ENCODE assay signal across 30 mouse cellular contexts in the genomic region with DNA sequence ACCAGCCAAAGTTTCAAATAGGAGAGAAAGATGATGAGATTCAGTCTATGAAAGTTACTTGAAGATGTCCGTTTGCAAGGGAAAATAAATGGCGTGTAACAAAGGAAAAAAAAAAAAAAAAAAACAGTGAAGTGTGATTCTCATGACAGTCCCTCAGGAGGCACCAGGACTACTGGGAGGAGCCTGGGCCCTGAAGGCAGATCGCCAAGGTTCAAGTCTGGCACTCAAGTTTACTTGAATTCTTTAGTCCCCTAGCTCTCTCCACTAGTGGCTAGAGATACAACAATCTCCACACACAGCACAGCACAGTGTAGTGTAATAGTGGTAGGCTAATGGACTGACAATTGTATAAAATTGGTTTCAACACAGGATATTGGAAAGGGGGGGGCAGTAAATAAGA. TPM values are rescaled to one million over a fixed set of nuclear protein-coding genes. Genes with fewer than 3 reads are reported as not detected.
DNase-seq lines count a peak whose midpoint lies in the region; ATAC-seq and TF ChIP-seq lines count a peak whose summit lies in the region.
"Had no signal": no experiment of that assay in that cellular context is flagged by ENCODE, and none has a peak within 500 bp of the region (broad histone marks: within the 10 kb centered on the region; RNA-seq: fewer than 3 reads in every experiment).

No protein-coding gene starts in this region.

- no peak overlapping the region for H3K27ac ChIP-seq in kidney, embryonic 16.5 days (ENCODE audit: low read length)
- H3K27ac ChIP-seq in lung, embryonic 14.5 days (ENCODE audit: low read depth): no peak overlapping the region
- H3K27ac ChIP-seq: embryonic facial prominence, embryonic 13.5 days; forebrain, embryonic 10.5 days; forebrain, embryonic 15.5 days; gastrocnemius, adult 2 months; heart, adult 2 months; heart, embryonic 13.5 days; hindbrain, embryonic 10.5 days; hindbrain, embryonic 15.5 days; liver, embryonic 14.5 days; midbrain, embryonic 12.5 days; neural tube, embryonic 12.5 days had no signal

- 0 out of 2 replicates have a peak, but pooled peaks cover 3% of the 10 kb centered on the region for H3K4me1 ChIP-seq in kidney, embryonic 16.5 days (ENCODE audit: insufficient read depth, low read length)
- H3K4me1 ChIP-seq in lung, embryonic 14.5 days (ENCODE audit: insufficient read depth): no peaks in the 10 kb centered on the region
- H3K4me1 ChIP-seq: forebrain, embryonic 10.5 days; forebrain, embryonic 15.5 days; heart, embryonic 13.5 days; hindbrain, embryonic 10.5 days; hindbrain, embryonic 15.5 days; midbrain, embryonic 12.5 days; neural tube, embryonic 12.5 days had no signal

- 0 out of 2 replicates have a peak, but pooled peaks cover 2% of the 10 kb centered on the region for H3K36me3 ChIP-seq in kidney, embryonic 16.5 days (ENCODE audit: insufficient read depth, low read length)
- H3K36me3 ChIP-seq in lung, embryonic 14.5 days (ENCODE audit: insufficient read depth): peaks cover 7% of the 10 kb centered on the region; the same call in 1 of the 2 replicates
- H3K36me3 ChIP-seq: forebrain, embryonic 15.5 days; hindbrain, embryonic 15.5 days; midbrain, embryonic 12.5 days had no signal

- no peak overlapping the region for H3K4me2 ChIP-seq in kidney, embryonic 16.5 days (replicated peaks; ENCODE audit: low read depth, low read length)
- no peak overlapping the region for H3K4me2 ChIP-seq in lung, embryonic 14.5 days
- H3K4me2 ChIP-seq: embryonic facial prominence, embryonic 13.5 days; forebrain, embryonic 15.5 days; heart, embryonic 13.5 days; hindbrain, embryonic 15.5 days; midbrain, embryonic 12.5 days; neural tube, embryonic 12.5 days had no signal

- no peaks in the 10 kb centered on the region for H3K9me3 ChIP-seq in kidney, embryonic 16.5 days (ENCODE audit: low read length)
- no peaks in the 10 kb centered on the region for H3K9me3 ChIP-seq in lung, embryonic 14.5 days (ENCODE audit: low read depth, low read length)
- H3K9me3 ChIP-seq: embryonic facial prominence, embryonic 13.5 days; forebrain, embryonic 10.5 days; forebrain, embryonic 15.5 days; heart, embryonic 13.5 days; hindbrain, embryonic 10.5 days; hindbrain, embryonic 15.5 days; megakaryocyte, embryonic 14.5 days; midbrain, embryonic 12.5 days; neural tube, embryonic 12.5 days had no signal

- H3K27me3 ChIP-seq in kidney, embryonic 16.5 days (ENCODE audit: insufficient read depth, low read length): no peaks in the 10 kb centered on the region
- H3K27me3 ChIP-seq in lung, embryonic 14.5 days (ENCODE audit: insufficient read depth, low read length): no peaks in the 10 kb centered on the region
- H3K27me3 ChIP-seq: embryonic facial prominence, embryonic 13.5 days; forebrain, embryonic 15.5 days; heart, embryonic 13.5 days; hindbrain, embryonic 15.5 days; midbrain, embryonic 12.5 days; neural tube, embryonic 12.5 days had no signal

- WGBS in kidney, embryonic 16.5 days: 73% methylated on average over 3 of the region's 3 CpGs
- 37% methylated on average over 3 of the region's 3 CpGs for WGBS in lung, embryonic 14.5 days

- no peak for ATAC-seq in kidney, embryonic 16.5 days (ENCODE audit: low FRiP score, low TSS enrichment)
- ATAC-seq in lung, embryonic 14.5 days (ENCODE audit: insufficient read depth): 0 out of 2 replicates have a peak, but pooled peaks have one; percentile 23
- ATAC-seq: forebrain, embryonic 15.5 days; inflammation-experienced regulatory T-cells, adult 6 months had no signal

- no peak overlapping the region for H3K9ac ChIP-seq in kidney, embryonic 16.5 days (replicated peaks; ENCODE audit: low read length)
- no peak overlapping the region for H3K9ac ChIP-seq in lung, embryonic 14.5 days
- H3K9ac ChIP-seq: embryonic facial prominence, embryonic 13.5 days; forebrain, embryonic 15.5 days; heart, embryonic 13.5 days; hindbrain, embryonic 15.5 days; liver, embryonic 14.5 days; midbrain, embryonic 12.5 days; neural tube, embryonic 12.5 days had no signal

- TF ChIP-seq CTCF in lung, embryonic 14.5 days (IDR thresholded peaks at IDR 0.05; ENCODE audit: low read depth): no peak

- peak; percentile 35 to 62 for DNase-seq in kidney, adult 8-10 months
- DNase-seq in 3T3-L1 (ENCODE audit: low read depth, low spot score): peak; percentile 26
- DNase-seq in lung, embryonic 14.5 days: peak; percentile 77
- peak; percentile 32 for DNase-seq in lung, postnatal 25 days (ENCODE audit: low spot score)
- no peak for DNase-seq in gastrocnemius, postnatal 10 days
- DNase-seq in thymus, postnatal 4 days: no peak
- DNase-seq: adrenal gland, adult 2 months; B cell, adult 2 months; cerebellum, adult 11-12 months; cerebellum, adult 9-11 months; gastrocnemius, adult 2 months; heart, adult 2 months; layer of hippocampus, adult 9-11 months; liver; right cerebral cortex, adult 18-20 months; spleen, adult 18-20 months; thymus, postnatal 14 days had no signal

- no peak overlapping the region for H3K4me3 ChIP-seq in kidney, embryonic 16.5 days (ENCODE audit: low read length)
- no peak overlapping the region for H3K4me3 ChIP-seq in lung, embryonic 14.5 days (ENCODE audit: low read depth, low read length)
- H3K4me3 ChIP-seq: embryonic facial prominence, embryonic 13.5 days; forebrain, embryonic 10.5 days; forebrain, embryonic 15.5 days; gastrocnemius, adult 2 months; heart, adult 2 months; heart, embryonic 13.5 days; hindbrain, embryonic 10.5 days; hindbrain, embryonic 15.5 days; megakaryocyte, embryonic 14.5 days; midbrain, embryonic 12.5 days; myocyte; neural tube, embryonic 12.5 days had no signal

RNA-seq across cellular contexts. Expression of a gene that starts 34.6 kb away (rescaled TPM):
- polyA plus RNA-seq in kidney, embryonic 16.5 days (2015; fragmentation: Nextera tagmentation; extraction: Ambion mirVana): 4.9 and 5.2 TPM in 2 replicates
- polyA plus RNA-seq in lung, embryonic 14.5 days (2014; fragmentation: Nextera tagmentation; extraction: Ambion mirVana): 2.6 TPM in 2 replicates
- 1 to 10 TPM; 2.0 TPM for total RNA-seq in gastrocnemius, postnatal 10 days (2021)

RNA-seq across cellular contexts. Expression of a gene that starts 34.9 kb away (rescaled TPM):
- polyA plus RNA-seq in kidney, embryonic 16.5 days (2015; fragmentation: Nextera tagmentation; extraction: Ambion mirVana): 795 and 849 TPM in 2 replicates
- polyA plus RNA-seq in lung, embryonic 14.5 days (2014; fragmentation: Nextera tagmentation; extraction: Ambion mirVana): 1,015 and 1,080 TPM in 2 replicates
- total RNA-seq in gastrocnemius, postnatal 10 days (2021): 100 to 1,000 TPM; 413 to 441 TPM

RNA-seq across cellular contexts. Expression of a gene that starts 40.9 kb away (rescaled TPM):
- 3.1 and 4.0 TPM in 2 replicates for polyA plus RNA-seq in kidney, embryonic 16.5 days (2015; fragmentation: Nextera tagmentation; extraction: Ambion mirVana)
- 3.5 and 3.8 TPM in 2 replicates for polyA plus RNA-seq in lung, embryonic 14.5 days (2014; fragmentation: Nextera tagmentation; extraction: Ambion mirVana)
- total RNA-seq in gastrocnemius, postnatal 10 days (2021): 1 to 10 TPM; 2.2 TPM

Comparison
In these comparisons a context has a peak if more than half of its experiments do, and no peak if none do; other contexts are left out.
1. DNase-seq: peak in kidney, adult 8-10 months (2 of 2), 3T3-L1 (single experiment), lung, embryonic 14.5 days (single experiment) and lung, postnatal 25 days (single experiment); none in gastrocnemius, postnatal 10 days (single experiment) and thymus, postnatal 4 days (single experiment).